Comparison of ENCODE assay signal across 8 mouse cellular contexts in genomic region chr14:24132092-24132491, GRCm38 (mm10).
DNase-seq lines count a peak whose midpoint lies in the region; ATAC-seq and TF ChIP-seq lines count a peak whose summit lies in the region.
"Had no signal": no experiment of that assay in that cellular context is flagged by ENCODE, and none has a peak within 500 bp of the region (broad histone marks: within the 10 kb centered on the region; RNA-seq: fewer than 3 reads in every experiment).

No protein-coding gene starts in this region.

- peak; percentile 71 for TF ChIP-seq CTCF in kidney, adult 2 months (conservative IDR thresholded peaks at IDR 0.05; ENCODE audit: insufficient read depth, insufficient read length, low read depth, low read length)
- peak; percentile 83 for TF ChIP-seq CTCF in E14TG2a.4 (conservative IDR thresholded peaks at IDR 0.05; ENCODE audit: low read length)
- peak; percentile 62 for TF ChIP-seq CTCF in midbrain, postnatal 0 days (IDR thresholded peaks at IDR 0.05)

- H3K27me3 ChIP-seq in kidney, adult 2 months (replicated peaks; ENCODE audit: control insufficient read depth, insufficient read depth, low read length) = no peaks in the 10 kb centered on the region
- H3K27me3 ChIP-seq in kidney, embryonic 15.5 days = no peaks in the 10 kb centered on the region
- peaks cover 3% of the 10 kb centered on the region; the same call in 1 of the 2 replicates for H3K27me3 ChIP-seq in E14TG2a.4 (ENCODE audit: insufficient read depth, low read length)
- H3K27me3 ChIP-seq in midbrain, postnatal 0 days (ENCODE audit: insufficient read depth, low read length) = no peaks in the 10 kb centered on the region
- H3K27me3 ChIP-seq: neural tube, embryonic 13.5 days had no signal

- H3K4me1 ChIP-seq in kidney, adult 2 months (ENCODE audit: control insufficient read depth, insufficient read depth, low read length) = no peaks in the 10 kb centered on the region
- no peaks in the 10 kb centered on the region for H3K4me1 ChIP-seq in kidney, embryonic 15.5 days
- peaks cover 57% of the 10 kb centered on the region for H3K4me1 ChIP-seq in E14TG2a.4 (replicated peaks; ENCODE audit: low read depth, low read length)
- H3K4me1 ChIP-seq in midbrain, postnatal 0 days (ENCODE audit: insufficient read depth, low read length) = no peaks in the 10 kb centered on the region
- H3K4me1 ChIP-seq: neural tube, embryonic 13.5 days had no signal

- no peak overlapping the region for H3K4me2 ChIP-seq in kidney, embryonic 15.5 days
- no peak overlapping the region for H3K4me2 ChIP-seq in midbrain, postnatal 0 days (ENCODE audit: low read depth, low read length, poor library complexity, severe bottlenecking)
- H3K4me2 ChIP-seq: neural tube, embryonic 13.5 days had no signal

- DNase-seq in kidney, adult 2 months = peak; percentile 48
- peak; percentile 24 for DNase-seq in adipocyte (ENCODE audit: low spot score)
- peak; percentile 18 to 62 for DNase-seq in kidney, adult 8-10 months
- DNase-seq in midbrain, postnatal 0 days (ENCODE audit: low spot score) = peak; percentile 36

- 27% methylated on average over 4 of the region's 4 CpGs for WGBS in kidney, adult 2 months
- 31% methylated on average over 4 of the region's 4 CpGs for WGBS in kidney, embryonic 15.5 days
- 55% methylated on average over 4 of the region's 4 CpGs for WGBS in midbrain, postnatal 0 days

- no peak overlapping the region for H3K9ac ChIP-seq in kidney, embryonic 15.5 days
- no peak overlapping the region for H3K9ac ChIP-seq in midbrain, postnatal 0 days (replicated peaks; ENCODE audit: low read length, poor library complexity, severe bottlenecking)
- H3K9ac ChIP-seq: neural tube, embryonic 13.5 days had no signal

- no peak for TF ChIP-seq POLR2A in kidney, adult 2 months (IDR thresholded peaks at IDR 0.05; ENCODE audit: low read depth, low read length)

- ATAC-seq in kidney, embryonic 15.5 days (replicated peaks; ENCODE audit: low FRiP score) = no peak
- ATAC-seq in midbrain, postnatal 0 days (ENCODE audit: low FRiP score) = no peak
- no peak for ATAC-seq in CD4-positive, CD25-positive, alpha-beta regulatory T cell, adult 4 months

- H3K4me3 ChIP-seq in kidney, adult 2 months (ENCODE audit: insufficient read depth, low read depth, low read length) = no peak overlapping the region
- no peak overlapping the region for H3K4me3 ChIP-seq in kidney, embryonic 15.5 days (replicated peaks)
- H3K4me3 ChIP-seq in E14TG2a.4 (replicated peaks; ENCODE audit: low read length) = no peak overlapping the region
- H3K4me3 ChIP-seq in midbrain, postnatal 0 days (ENCODE audit: low read depth, low read length) = no peak overlapping the region
- H3K4me3 ChIP-seq: neural tube, embryonic 13.5 days had no signal

- H3K36me3 ChIP-seq in kidney, adult 2 months (ENCODE audit: control insufficient read depth, insufficient read depth, low read length) = 0 out of 2 replicates have a peak, but pooled peaks cover 3% of the 10 kb centered on the region
- peaks cover 36% of the 10 kb centered on the region for H3K36me3 ChIP-seq in kidney, embryonic 15.5 days
- H3K36me3 ChIP-seq in E14TG2a.4 (ENCODE audit: insufficient read depth, low read length) = peaks cover 22% of the 10 kb centered on the region
- H3K36me3 ChIP-seq in midbrain, postnatal 0 days (ENCODE audit: insufficient read depth, low read length) = peaks cover 29% of the 10 kb centered on the region

- no peaks in the 10 kb centered on the region for H3K9me3 ChIP-seq in kidney, embryonic 15.5 days (replicated peaks)
- no peaks in the 10 kb centered on the region for H3K9me3 ChIP-seq in E14TG2a.4 (ENCODE audit: low read length)
- no peaks in the 10 kb centered on the region for H3K9me3 ChIP-seq in midbrain, postnatal 0 days (ENCODE audit: low read length)
- H3K9me3 ChIP-seq: neural tube, embryonic 13.5 days had no signal

- H3K27ac ChIP-seq in kidney, adult 2 months (ENCODE audit: insufficient read depth, low read depth, low read length) = no peak overlapping the region
- no peak overlapping the region for H3K27ac ChIP-seq in kidney, embryonic 15.5 days
- H3K27ac ChIP-seq in midbrain, postnatal 0 days (ENCODE audit: low read depth, low read length) = no peak overlapping the region
- H3K27ac ChIP-seq: neural tube, embryonic 13.5 days had no signal
